Mouse (Mus musculus) heart, embryonic 14.5 days (tissue): ENCODE data around the gene Wfdc15b. TPM values are rescaled to one million over a fixed set of nuclear protein-coding genes. Genes with fewer than 3 reads are reported as not detected.

Experiments
- ATAC-seq: fragments of 200-750 bp; cut with Nextera tagmentation; 2 replicates; pipeline ENCODE4 v1.8.0; 2017; ENCODE audit warnings: low read depth, moderate TSS enrichment; ENCODE audit not compliant: insufficient number of reproducible peaks, insufficient read depth, low FRiP score
- H3K27ac ChIP-seq, 2 experiments: fragments of 200-500 bp in 1 of 2; fragments of 300-500 bp in 1 of 2; sonication (generic) in 1 of 2; replicated peaks in 1 of 2; 2 replicates each; pipeline ENCODE4 v1.5.1; 2012 to 2014; ENCODE audit warnings: low read depth in 2 of 2, low read length in 2 of 2, control low read depth in 1 of 2, mild to moderate bottlenecking in 1 of 2, mixed read lengths in 1 of 2; ENCODE audit not compliant: control insufficient read depth in 1 of 2, insufficient read depth in 1 of 2
- H3K27me3 ChIP-seq: fragments of 300-500 bp; sonication (generic); 2 replicates; pipeline ENCODE4 v1.6.1; 2014; ENCODE audit warnings: mild to moderate bottlenecking, low read length, control low read depth; ENCODE audit not compliant: control insufficient read depth, insufficient read depth
- H3K36me3 ChIP-seq: fragments of 300-500 bp; sonication (generic); 2 replicates; pipeline ENCODE4 v1.6.1; 2014; ENCODE audit warnings: mild to moderate bottlenecking, control low read depth, low read length, mixed read lengths; ENCODE audit not compliant: control insufficient read depth, insufficient read depth
- H3K4me1 ChIP-seq, 2 experiments: fragments of 200-500 bp in 1 of 2; fragments of 300-500 bp in 1 of 2; sonication (generic) in 1 of 2; 2 replicates each; pipeline ENCODE4 v1.6.1; 2012 to 2014; ENCODE audit warnings: low read length in 2 of 2, control low read depth in 1 of 2, mixed read lengths in 1 of 2; ENCODE audit not compliant: control insufficient read depth in 2 of 2, insufficient read depth in 2 of 2
- H3K4me2 ChIP-seq: fragments of 300-500 bp; sonication (generic); 2 replicates; pipeline ENCODE4 v1.6.1; 2014; ENCODE audit warnings: mild to moderate bottlenecking, low read length
- H3K4me3 ChIP-seq, 2 experiments: fragments of 200-500 bp in 1 of 2; fragments of 300-500 bp in 1 of 2; sonication (generic) in 1 of 2; 2 replicates each; pipeline ENCODE4 v1.5.1; 2012 to 2014; ENCODE audit warnings: low read length in 2 of 2, mild to moderate bottlenecking in 2 of 2, control low read depth in 1 of 2, low read depth in 1 of 2, moderate library complexity in 1 of 2; ENCODE audit not compliant: control insufficient read depth in 1 of 2, insufficient read depth in 1 of 2
- H3K9ac ChIP-seq: fragments of 300-500 bp; sonication (generic); 2 replicates; pipeline ENCODE4 v1.6.1; 2014; ENCODE audit warnings: mild to moderate bottlenecking, low read length
- H3K9me3 ChIP-seq: fragments of 300-500 bp; sonication (generic); 2 replicates; pipeline ENCODE4 v1.6.1; 2016; ENCODE audit warnings: low read length, control low read depth; ENCODE audit not compliant: control insufficient read depth
- WGBS: fragments of 180-500 bp; shearing (Covaris S2); extraction: QIAGEN DNeasy Blood & Tissue Kit; methylation state at CpG from one replicate; pipeline ENCODE4 v1.1.7; 2014; 5-methylcytosine and 5-hydroxymethylcytosine counted together
- polyA plus RNA-seq: library from polyadenylated mRNA; unstranded; fragments of >200 nt; fragmentation: Nextera tagmentation; extraction: Ambion mirVana; gene quantifications from 2 replicates; pipeline ENCODE4 v1.2.1, GENCODE M21; 2014

Gene Wfdc15b
- polyA plus RNA-seq, 1 experiment from 2014 or later, result not detected

- H3K9ac ChIP-seq, result no peak within 1 kb of the TSS
- WGBS, result 84% methylated on average over 6 of the region's 6 CpGs
- ATAC-seq, result no peak
- no peaks in the 10 kb centered on the region for H3K4me1 ChIP-seq
- H3K27ac ChIP-seq, result no peak within 1 kb of the TSS
- H3K4me3 ChIP-seq, result no peak within 1 kb of the TSS
- H3K36me3 ChIP-seq, result no peaks in the 10 kb centered on the region
- no peak within 1 kb of the TSS for H3K4me2 ChIP-seq
- peaks cover 2% of the 10 kb centered on the region; the same call in 1 of the 2 replicates for H3K9me3 ChIP-seq
- no peaks in the 10 kb centered on the region for H3K27me3 ChIP-seq
These were observed 30.9 kb downstream of the Wfdc15b start, which contains the start of gene Wfdc12 for GRCm38 (mm10) chr2:164190576-164190975. Gene Wfdc12 (minus strand): TSS chr2:164190608.

GRCm38 (mm10) chr2:164188722-164189121, 32.7 kb downstream of the Wfdc15b start:
- no peak overlapping the region for H3K4me2 ChIP-seq
- no peak overlapping the region for H3K4me3 ChIP-seq
- no peaks in the 10 kb centered on the region for H3K4me1 ChIP-seq
- H3K9ac ChIP-seq, result no peak overlapping the region
- WGBS, result 27% methylated on average over 5 of the region's 5 CpGs
- H3K36me3 ChIP-seq, result no peaks in the 10 kb centered on the region
- H3K27ac ChIP-seq, result no peak overlapping the region
- H3K9me3 ChIP-seq, result peaks cover 2% of the 10 kb centered on the region; the same call in 1 of the 2 replicates
- H3K27me3 ChIP-seq, result no peaks in the 10 kb centered on the region
- ATAC-seq, result no peak

- Histone ChIP-seq H3K27ac (no peak overlapping the region), H3K36me3 (no peaks in the 10 kb centered on the region), H3K4me3 (no peak overlapping the region), H3K27me3 (peaks cover 5% of the 10 kb centered on the region; the same call in 1 of the 2 replicates), H3K9ac (no peak overlapping the region), H3K4me2 (no peak overlapping the region), H3K9me3 (peaks cover 2% of the 10 kb centered on the region; the same call in 1 of the 2 replicates), H3K4me1 (no peaks in the 10 kb centered on the region)
- WGBS, result 41% methylated on average over 9 of the region's 9 CpGs
- ATAC-seq, result no peak
These were observed 37.2 kb downstream of the Wfdc15b start for GRCm38 (mm10) chr2:164184145-164184719.

GRCm38 (mm10) chr2:164183340-164183739, 38.1 kb downstream of the Wfdc15b start:
- H3K9ac ChIP-seq, result no peak overlapping the region
- peaks cover 6% of the 10 kb centered on the region for H3K27me3 ChIP-seq
- no peaks in the 10 kb centered on the region for H3K36me3 ChIP-seq
- no peak overlapping the region for H3K4me3 ChIP-seq
- no peak overlapping the region for H3K4me2 ChIP-seq
- WGBS, result 72% methylated on average over 9 of the region's 9 CpGs
- no peaks in the 10 kb centered on the region for H3K4me1 ChIP-seq
- H3K27ac ChIP-seq, result no peak overlapping the region
- ATAC-seq, result no peak
- no peaks in the 10 kb centered on the region for H3K9me3 ChIP-seq

GRCm38 (mm10) chr2:164182692-164183255, 38.7 kb downstream of the Wfdc15b start, which contains the start of gene Wfdc5:
Gene Wfdc5 (minus strand): TSS chr2:164182742.
- Histone ChIP-seq H3K4me3 (no peak within 1 kb of the TSS), H3K27ac (no peak within 1 kb of the TSS), H3K4me1 (no peaks in the 10 kb centered on the region), H3K4me2 (no peak within 1 kb of the TSS), H3K27me3 (peaks cover 9% of the 10 kb centered on the region), H3K36me3 (no peaks in the 10 kb centered on the region), H3K9me3 (no peaks in the 10 kb centered on the region), H3K9ac (no peak within 1 kb of the TSS)
- WGBS, result 71% methylated on average over 7 of the region's 7 CpGs
- ATAC-seq, result no peak

GRCm38 (mm10) chr2:164180770-164181169, 40.7 kb downstream of the Wfdc15b start:
- Histone ChIP-seq H3K36me3 (no peaks in the 10 kb centered on the region), H3K4me3 (no peak overlapping the region), H3K27ac (no peak overlapping the region), H3K9me3 (no peaks in the 10 kb centered on the region), H3K4me1 (no peaks in the 10 kb centered on the region), H3K27me3 (peaks cover 18% of the 10 kb centered on the region), H3K4me2 (no peak overlapping the region), H3K9ac (no peak overlapping the region)
- 84% methylated on average over 4 of the region's 4 CpGs for WGBS
- no peak for ATAC-seq

- no peak for ATAC-seq
- WGBS, result 36% methylated on average over 3 of the region's 3 CpGs
- H3K9ac ChIP-seq, result no peak overlapping the region
- no peaks in the 10 kb centered on the region for H3K9me3 ChIP-seq
- H3K4me3 ChIP-seq, result no peak overlapping the region
- no peak overlapping the region for H3K4me2 ChIP-seq
- H3K27me3 ChIP-seq, result peaks cover 18% of the 10 kb centered on the region
- H3K27ac ChIP-seq, result no peak overlapping the region
- H3K4me1 ChIP-seq, result peaks cover 0 to under 1% of the 10 kb centered on the region in 2 experiments; a peak in 1 of 4 replicates
- no peaks in the 10 kb centered on the region for H3K36me3 ChIP-seq
These were observed 41.3 kb downstream of the Wfdc15b start for GRCm38 (mm10) chr2:164180124-164180523.
